Mouse (Mus musculus) forebrain, postnatal 0 days (tissue): ENCODE measurements around the gene Phyhd1. TPM values are rescaled to one million over a fixed set of nuclear protein-coding genes. Genes with fewer than 3 reads are reported as not detected.

ENCODE experiments used
- ATAC-seq: fragments of 200-750 bp; cut with Nextera tagmentation; 2 replicates; pipeline ENCODE4 v1.8.0; 2017; ENCODE audit warnings: mild to moderate bottlenecking, moderate library complexity
- DNase-seq: peaks from one replicate; pipeline ENCODE4 v3.0.0-alpha.2; 2015
- H3K27ac ChIP-seq: fragments of 300-500 bp; sonication (generic); 2 replicates; pipeline ENCODE4 v1.5.1; 2014; ENCODE audit warnings: low read depth, mild to moderate bottlenecking, antibody characterized with exemption, low read length, moderate library complexity, mixed read lengths
- H3K27me3 ChIP-seq: fragments of 300-500 bp; sonication (generic); 2 replicates; pipeline ENCODE4 v1.6.1; 2014; ENCODE audit warnings: mild to moderate bottlenecking, low read length, mixed read lengths; ENCODE audit not compliant: insufficient read depth
- H3K36me3 ChIP-seq: fragments of 300-500 bp; sonication (generic); 2 replicates; pipeline ENCODE4 v1.6.1; 2014; ENCODE audit warnings: mild to moderate bottlenecking, moderate library complexity; ENCODE audit not compliant: insufficient read depth
- H3K4me1 ChIP-seq: fragments of 300-500 bp; sonication (generic); 2 replicates; pipeline ENCODE4 v1.6.1; 2014; ENCODE audit warnings: antibody characterized with exemption; ENCODE audit not compliant: insufficient read depth
- H3K4me2 ChIP-seq: fragments of 300-500 bp; sonication (generic); 2 replicates; pipeline ENCODE4 v1.6.1; 2014; ENCODE audit warnings: low read depth, mild to moderate bottlenecking, moderate library complexity
- H3K4me3 ChIP-seq: fragments of 300-500 bp; sonication (generic); 2 replicates; pipeline ENCODE4 v1.5.1; 2014; ENCODE audit warnings: low read depth, low read length, mixed read lengths
- H3K9ac ChIP-seq: fragments of 300-500 bp; sonication (generic); 2 replicates; pipeline ENCODE4 v1.6.1; 2014; ENCODE audit warnings: mild to moderate bottlenecking
- H3K9me3 ChIP-seq: fragments of 300-500 bp; sonication (generic); 2 replicates; pipeline ENCODE4 v1.6.1; 2016; ENCODE audit warnings: low read length
- CTCF ChIP-seq: sonication (generic); IDR thresholded peaks from 2 replicates; pipeline ENCODE4 v1.5.1; 2016; ENCODE audit warnings: antibody characterized with exemption, control low read depth, low read depth
- WGBS: fragments of 180-500 bp; shearing (Covaris S2); extraction: QIAGEN DNeasy Blood & Tissue Kit; methylation state at CpG from one replicate; pipeline ENCODE4 v1.1.7; 2014; 5-methylcytosine and 5-hydroxymethylcytosine counted together
- polyA plus RNA-seq: library from polyadenylated mRNA; unstranded; fragments of >200 nt; fragmentation: Nextera tagmentation; extraction: Ambion mirVana; gene quantifications from 2 replicates; pipeline ENCODE4 v1.2.1, GENCODE M21; 2015
- total RNA-seq: library from RNA; depleted of rRNA; stranded (reverse); fragments of >200 nt; gene quantifications from 2 replicates; pipeline ENCODE4 v1.2.3, GENCODE M21; 2014; rRNA removed

Phyhd1 gene
- total RNA-seq = 6.3 and 15.7 TPM in 2 replicates
- 5.0 and 6.3 TPM in 2 replicates for polyA plus RNA-seq

- H3K4me1 ChIP-seq = peaks cover 3% of the 10 kb centered on the region; the same call in 1 of the 2 replicates
- WGBS = 24% methylated on average over 5 of the region's 5 CpGs
- ATAC-seq = peak; percentile 7; the same call in 1 of the 2 replicates
Observed at GRCm38 (mm10) chr2:30265767-30266253, at the start of gene Phyhd1. TSS of gene Phyhd1 (plus strand) at chr2:30266203.

GRCm38 (mm10) chr2:30216293-30216692 lies 49.7 kb upstream of the Phyhd1 start:
- Histone ChIP-seq H3K36me3 (no peaks in the 10 kb centered on the region), H3K9me3 (no peaks in the 10 kb centered on the region), H3K4me3 (no peak overlapping the region), H3K4me1 (no peaks in the 10 kb centered on the region), H3K27me3 (no peaks in the 10 kb centered on the region), H3K9ac (no peak overlapping the region), H3K4me2 (no peak overlapping the region), H3K27ac (no peak overlapping the region)
- TF ChIP-seq CTCF = no peak
- 96% methylated on average over 5 of the region's 5 CpGs for WGBS
- DNase-seq (no peak), ATAC-seq (no peak)

More at GRCm38 (mm10) chr2:30265767-30266253, at the start of gene Phyhd1:
- Histone ChIP-seq H3K9ac (no peak within 1 kb of the TSS; the same call in 1 of the 2 replicates), H3K27ac (peak within 1 kb of the TSS; percentile 62), H3K27me3 (no peaks in the 10 kb centered on the region), H3K36me3 (peaks cover 39% of the 10 kb centered on the region), H3K4me3 (no peak within 1 kb of the TSS), H3K4me2 (no peak within 1 kb of the TSS), H3K9me3 (no peaks in the 10 kb centered on the region)
- no peak for TF ChIP-seq CTCF
- DNase-seq = peak; percentile 34

GRCm38 (mm10) chr2:30235593-30235992 lies 30.4 kb upstream of the Phyhd1 start:
- H3K27me3 ChIP-seq = no peaks in the 10 kb centered on the region
- no peak for DNase-seq
- H3K36me3 ChIP-seq = peaks cover 5% of the 10 kb centered on the region
- no peak overlapping the region for H3K9ac ChIP-seq
- H3K4me2 ChIP-seq = no peak overlapping the region
- H3K4me3 ChIP-seq = no peak overlapping the region
- TF ChIP-seq CTCF = no peak
- WGBS = 81% methylated on average over 5 of the region's 5 CpGs
- H3K27ac ChIP-seq = no peak overlapping the region
- ATAC-seq = no peak
- H3K9me3 ChIP-seq = no peaks in the 10 kb centered on the region
- H3K4me1 ChIP-seq = peaks cover 13% of the 10 kb centered on the region

- Histone ChIP-seq H3K27me3 (no peaks in the 10 kb centered on the region), H3K4me3 (peak overlapping the region; percentile 96), H3K4me1 (peaks cover 13% of the 10 kb centered on the region), H3K9ac (peak overlapping the region; percentile 73), H3K27ac (peak overlapping the region; percentile 64), H3K4me2 (peak overlapping the region; percentile 85), H3K9me3 (no peaks in the 10 kb centered on the region), H3K36me3 (peaks cover 16% of the 10 kb centered on the region)
- no peak for TF ChIP-seq CTCF
- 3% methylated on average over 18 of the region's 18 CpGs for WGBS
- ATAC-seq = no peak
- no peak for DNase-seq
Observed at GRCm38 (mm10) chr2:30236426-30237198, 29.4 kb upstream of the Phyhd1 start.

GRCm38 (mm10) chr2:30237199-30237880 lies 28.7 kb upstream of the Phyhd1 start, which contains the start of gene Lrrc8a:
TSS of gene Lrrc8a (plus strand) at chr2:30237715.
- WGBS = 2% methylated on average over 67 of the region's 67 CpGs
- peaks cover 23% of the 10 kb centered on the region for H3K36me3 ChIP-seq
- H3K4me3 ChIP-seq = peak within 1 kb of the TSS; percentile 96
- H3K4me1 ChIP-seq = peaks cover 13% of the 10 kb centered on the region
- peak; percentile 57 for TF ChIP-seq CTCF
- H3K27me3 ChIP-seq = no peaks in the 10 kb centered on the region
- ATAC-seq (peak; percentile 98), DNase-seq (peak; percentile 99)
- H3K9ac ChIP-seq = peak within 1 kb of the TSS; percentile 73
- no peaks in the 10 kb centered on the region for H3K9me3 ChIP-seq
- peak within 1 kb of the TSS; percentile 85 for H3K4me2 ChIP-seq
- peak within 1 kb of the TSS; percentile 84 for H3K27ac ChIP-seq

- H3K4me3 ChIP-seq = peak overlapping the region; percentile 96
- H3K36me3 ChIP-seq = peaks cover 27% of the 10 kb centered on the region
- WGBS = under 1% methylated on average over 40 of the region's 42 CpGs
- no peaks in the 10 kb centered on the region for H3K9me3 ChIP-seq
- H3K4me1 ChIP-seq = peaks cover 13% of the 10 kb centered on the region
- H3K4me2 ChIP-seq = peak overlapping the region; percentile 85
- no peak for TF ChIP-seq CTCF
- H3K27ac ChIP-seq = peak overlapping the region; percentile 84
- H3K27me3 ChIP-seq = no peaks in the 10 kb centered on the region
- DNase-seq (peak; percentile 69), ATAC-seq (peak; percentile 82)
- H3K9ac ChIP-seq = peak overlapping the region; percentile 73
Observed at GRCm38 (mm10) chr2:30237881-30238280, 28.1 kb upstream of the Phyhd1 start.
